Comparison of ENCODE assay signal across 8 mouse cellular contexts in the genomic region with DNA sequence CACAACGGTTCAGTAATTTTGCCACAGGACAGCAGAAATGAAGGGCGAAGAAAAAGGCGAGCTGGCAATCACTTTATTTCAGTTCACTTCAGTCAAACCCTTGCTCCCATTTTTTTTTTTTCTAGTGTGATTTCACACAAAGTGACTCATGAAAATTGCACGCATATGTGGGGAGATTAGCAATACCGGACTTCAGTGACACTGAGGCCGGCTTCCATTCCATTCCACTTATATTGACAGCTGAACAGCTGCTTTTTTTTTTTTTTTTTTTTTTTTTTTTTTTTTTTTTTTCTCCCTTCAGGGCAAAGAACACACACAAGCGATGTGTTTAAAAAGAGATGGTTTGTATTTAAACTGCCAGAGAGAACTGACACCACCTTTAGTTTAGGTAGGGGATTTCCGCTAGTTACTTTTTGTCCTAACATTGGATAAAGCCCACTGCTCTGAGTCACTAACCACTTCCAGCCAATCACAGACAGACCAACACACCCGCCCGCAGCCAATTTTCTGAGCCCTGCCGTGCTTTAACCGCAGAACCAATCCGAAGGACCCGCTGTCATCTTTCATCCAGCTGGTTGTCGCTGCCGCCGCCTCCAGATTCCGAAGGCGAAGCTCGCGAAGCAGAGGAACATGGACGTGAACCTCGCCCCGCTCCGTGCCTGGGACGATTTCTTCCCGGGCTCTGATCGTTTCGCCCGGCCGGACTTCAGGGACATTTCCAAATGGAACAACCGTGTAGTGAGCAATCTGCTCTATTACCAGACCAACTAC. TPM values are rescaled to one million over a fixed set of nuclear protein-coding genes. Genes with fewer than 3 reads are reported as not detected.
DNase-seq lines count a peak whose midpoint lies in the region; ATAC-seq and TF ChIP-seq lines count a peak whose summit lies in the region.

TSS of gene Arl6ip5 (plus strand) at position 499 of the 771 bp plus-strand sequence.

- TF ChIP-seq CTCF in ES-Bruce4 (IDR thresholded peaks at IDR 0.05; ENCODE audit: low read depth, low read length), result no peak
- TF ChIP-seq CTCF in liver, postnatal 0 days (IDR thresholded peaks at IDR 0.05; ENCODE audit: low read depth), result no peak

- no peaks in the 10 kb centered on the region for H3K27me3 ChIP-seq in ES-Bruce4 (ENCODE audit: control insufficient read depth, insufficient read depth, low read length, poor library complexity, severe bottlenecking)
- H3K27me3 ChIP-seq in forebrain, embryonic 13.5 days, result no peaks in the 10 kb centered on the region
- H3K27me3 ChIP-seq in liver, postnatal 0 days (ENCODE audit: insufficient read depth, low read length), result no peaks in the 10 kb centered on the region
- no peaks in the 10 kb centered on the region for H3K27me3 ChIP-seq in neural tube, embryonic 14.5 days (ENCODE audit: control insufficient read depth, insufficient read depth, low read length)

- intact Hi-C loops in heart, postnatal 10 days (cut with DNase I), result no loop called here

- H3K9me3 ChIP-seq in ES-Bruce4 (replicated peaks; ENCODE audit: control insufficient read depth, insufficient read depth, low read length, poor library complexity, severe bottlenecking), result no peaks in the 10 kb centered on the region; the same call in 1 of the 2 replicates
- no peaks in the 10 kb centered on the region for H3K9me3 ChIP-seq in forebrain, embryonic 13.5 days (replicated peaks)
- no peaks in the 10 kb centered on the region for H3K9me3 ChIP-seq in liver, postnatal 0 days (ENCODE audit: low read length)
- H3K9me3 ChIP-seq in neural tube, embryonic 14.5 days (ENCODE audit: control insufficient read depth, low read length), result no peaks in the 10 kb centered on the region

- DNase-seq in heart, postnatal 10 days, result peak; percentile 92 to 94
- peak; percentile 67 for DNase-seq in large intestine, adult 2 months (ENCODE audit: low read depth, low spot score)
- DNase-seq in liver, postnatal 0 days, result peak; percentile 90
- DNase-seq in testis, postnatal 14 days (ENCODE audit: low spot score), result peak; percentile 88

- H3K4me3 ChIP-seq in ES-Bruce4 (ENCODE audit: low read depth, low read length), result peak within 1 kb of the TSS; percentile 90
- peak within 1 kb of the TSS; percentile 71 for H3K4me3 ChIP-seq in forebrain, embryonic 13.5 days
- peak within 1 kb of the TSS; percentile 77 for H3K4me3 ChIP-seq in liver, postnatal 0 days (ENCODE audit: low read depth, low read length)
- peak within 1 kb of the TSS; percentile 67 for H3K4me3 ChIP-seq in neural tube, embryonic 14.5 days (ENCODE audit: low read depth, low read length)

- WGBS in forebrain, embryonic 13.5 days, result 10% methylated on average over 32 of the region's 32 CpGs
- whole genome bisulfite sequencing in large intestine, adult 2 months, result 6% methylated on average over 32 of the region's 32 CpGs
- 6% methylated on average over 32 of the region's 32 CpGs for whole genome bisulfite sequencing in liver, postnatal 0 days (ENCODE audit: insufficient replicate concordance)
- 12% methylated on average over 32 of the region's 32 CpGs for WGBS in neural tube, embryonic 14.5 days

- H3K4me1 ChIP-seq in ES-Bruce4 (ENCODE audit: control insufficient read depth, insufficient read depth, low read length), result no peaks in the 10 kb centered on the region
- peaks cover 21% of the 10 kb centered on the region for H3K4me1 ChIP-seq in forebrain, embryonic 13.5 days
- peaks cover 25% of the 10 kb centered on the region for H3K4me1 ChIP-seq in liver, postnatal 0 days (ENCODE audit: insufficient read depth)
- H3K4me1 ChIP-seq in neural tube, embryonic 14.5 days (ENCODE audit: control insufficient read depth, insufficient read depth, low read length), result peaks cover 4% of the 10 kb centered on the region; the same call in 1 of the 2 replicates

- H3K9ac ChIP-seq in ES-Bruce4 (ENCODE audit: low read depth, poor library complexity, severe bottlenecking), result peak within 1 kb of the TSS; percentile 70
- peak within 1 kb of the TSS; percentile 79 for H3K9ac ChIP-seq in forebrain, embryonic 13.5 days
- peak within 1 kb of the TSS; percentile 84 for H3K9ac ChIP-seq in liver, postnatal 0 days (replicated peaks)
- H3K9ac ChIP-seq in neural tube, embryonic 14.5 days (replicated peaks; ENCODE audit: low read depth, low read length), result peak within 1 kb of the TSS; percentile 79

- H3K27ac ChIP-seq in ES-Bruce4 (ENCODE audit: insufficient read depth, low read length), result peak within 1 kb of the TSS; percentile 57; the same call in 1 of the 2 replicates
- no peak within 1 kb of the TSS; the same call in 1 of the 2 replicates for H3K27ac ChIP-seq in forebrain, embryonic 13.5 days
- H3K27ac ChIP-seq in liver, postnatal 0 days (ENCODE audit: low read depth), result peak within 1 kb of the TSS; percentile 83
- H3K27ac ChIP-seq in neural tube, embryonic 14.5 days (ENCODE audit: low read depth, low read length), result peak within 1 kb of the TSS; percentile 52; the same call in 1 of the 2 replicates

- no peak for TF ChIP-seq EP300 in ES-Bruce4 (IDR thresholded peaks at IDR 0.05; ENCODE audit: insufficient read depth, low read depth, low read length)
- TF ChIP-seq EP300 in liver, postnatal 0 days (IDR thresholded peaks at IDR 0.05; ENCODE audit: low read depth), result no peak

- peak; percentile 12 for TF ChIP-seq POLR2A in ES-Bruce4 (IDR thresholded peaks at IDR 0.05; ENCODE audit: insufficient read depth, low read length)

- H3K4me2 ChIP-seq in forebrain, embryonic 13.5 days, result peak within 1 kb of the TSS; percentile 82
- H3K4me2 ChIP-seq in liver, postnatal 0 days (ENCODE audit: low read depth, low read length), result peak within 1 kb of the TSS; percentile 94
- peak within 1 kb of the TSS; percentile 80 for H3K4me2 ChIP-seq in neural tube, embryonic 14.5 days (ENCODE audit: low read depth, low read length)

- peak; percentile 79 for ATAC-seq in cerebellum, adult (ENCODE audit: insufficient number of reproducible peaks, low FRiP score, low TSS enrichment)
- peak; percentile 84 for ATAC-seq in forebrain, embryonic 13.5 days
- peak; percentile 72 for ATAC-seq in liver, postnatal 0 days
- peak; percentile 76 for ATAC-seq in neural tube, embryonic 14.5 days (ENCODE audit: low read depth)

- H3K36me3 ChIP-seq in ES-Bruce4 (ENCODE audit: control insufficient read depth, insufficient read depth, low read length, poor library complexity, severe bottlenecking), result no peaks in the 10 kb centered on the region
- H3K36me3 ChIP-seq in forebrain, embryonic 13.5 days (ENCODE audit: poor library complexity, severe bottlenecking), result peaks cover 11% of the 10 kb centered on the region; the same call in 1 of the 2 replicates
- 0 out of 2 replicates have a peak, but pooled peaks cover 5% of the 10 kb centered on the region for H3K36me3 ChIP-seq in liver, postnatal 0 days (replicated peaks; ENCODE audit: insufficient read depth, low read length)
- H3K36me3 ChIP-seq in neural tube, embryonic 14.5 days (ENCODE audit: control insufficient read depth, insufficient read depth, low read length), result no peaks in the 10 kb centered on the region

RNA-seq across cellular contexts. Expression of gene Arl6ip5, which starts in this region (rescaled TPM):
- polyA plus RNA-seq in ES-Bruce4 (2011; ENCODE audit: insufficient read depth, insufficient read length, low read depth, missing spikeins), result 51.2 and 58.0 TPM in 2 replicates
- 81.1 and 83.9 TPM in 2 replicates for polyA plus RNA-seq in forebrain, embryonic 13.5 days (2015; fragmentation: Nextera tagmentation; extraction: Ambion mirVana)
- total RNA-seq in heart, postnatal 10 days (2021), result 100 to 1,000 TPM in 1 of 2 experiments, 10 to 100 TPM in 1; 98.4 to 107 TPM
- 54.7 and 56.7 TPM in 2 replicates for polyA plus RNA-seq in large intestine, adult 2 months (2012; rRNA removed)
- polyA plus RNA-seq in liver, postnatal 0 days (2015; fragmentation: Nextera tagmentation; extraction: Ambion mirVana), result 25.5 and 27.1 TPM in 2 replicates
- 64.8 and 80.2 TPM in 2 replicates for polyA plus RNA-seq in neural tube, embryonic 14.5 days (2014; fragmentation: Nextera tagmentation; extraction: Ambion mirVana)
